Mouse (Mus musculus): Measurements from ENCODE around the gene Hfe. TPM values are rescaled to one million over a fixed set of nuclear protein-coding genes. Genes with fewer than 3 reads are reported as not detected.
A peak's percentile ranks its signal among the peaks of the same experiment; 100 is the strongest.

Hfe gene
- polyA plus RNA-seq, 1 experiment from 2014 or later = 3.9 TPM

- peaks cover 7% of the 10 kb centered on the region; the same call in 1 of the 2 replicates for H3K4me1 ChIP-seq (ENCODE audit: control insufficient read depth, insufficient read depth, low read length)
- DNase-seq = no peak
- H3K27ac ChIP-seq (replicated peaks; ENCODE audit: low read depth, low read length) = no peak overlapping the region
- H3K4me3 ChIP-seq (replicated peaks; ENCODE audit: low read depth, low read length) = no peak overlapping the region
- no peak for ATAC-seq (ENCODE audit: low FRiP score, low TSS enrichment)
- no peaks in the 10 kb centered on the region for H3K27me3 ChIP-seq (ENCODE audit: control insufficient read depth, insufficient read depth, low read length)
- H3K4me2 ChIP-seq (ENCODE audit: low read length) = no peak overlapping the region
- whole genome bisulfite sequencing = 67% methylated on average over 3 of the region's 3 CpGs
- H3K9me3 ChIP-seq (ENCODE audit: control insufficient read depth, low read length) = no peaks in the 10 kb centered on the region
- no peak overlapping the region for H3K9ac ChIP-seq (replicated peaks; ENCODE audit: low read length)
- no peaks in the 10 kb centered on the region for H3K36me3 ChIP-seq (ENCODE audit: control insufficient read depth, insufficient read depth, low read length)
Observed at GRCm38 (mm10) chr13:23699767-23700166, 10.9 kb downstream of the Hfe start.

DNA sequence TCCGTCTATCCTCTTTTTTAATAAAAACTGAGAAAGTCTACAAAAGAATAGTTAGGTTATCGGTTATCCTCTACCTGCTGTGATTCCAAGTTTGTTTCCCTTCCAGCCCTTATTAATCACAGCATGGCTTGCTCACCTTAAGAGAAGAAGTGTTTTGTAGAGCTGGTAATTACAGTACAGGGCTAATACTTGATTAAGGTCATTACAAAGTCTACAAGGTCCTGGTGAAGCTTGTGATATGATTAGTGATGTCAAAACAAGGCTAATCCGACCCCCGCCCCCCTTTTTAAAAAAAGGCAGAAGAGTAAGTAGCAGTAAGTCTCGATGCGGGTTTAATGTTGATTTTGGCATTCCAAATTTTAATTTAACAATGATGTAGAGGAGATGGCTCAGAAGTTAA lies 11.7 kb downstream of the Hfe start:
- Histone ChIP-seq H3K9ac (replicated peaks; ENCODE audit: low read length) (no peak overlapping the region), H3K4me1 (ENCODE audit: control insufficient read depth, insufficient read depth, low read length) (peaks cover 7% of the 10 kb centered on the region; the same call in 1 of the 2 replicates), H3K27ac (replicated peaks; ENCODE audit: low read depth, low read length) (no peak overlapping the region), H3K9me3 (ENCODE audit: control insufficient read depth, low read length) (no peaks in the 10 kb centered on the region), H3K4me3 (replicated peaks; ENCODE audit: low read depth, low read length) (no peak overlapping the region), H3K4me2 (ENCODE audit: low read length) (peak overlapping the region; percentile 83), H3K27me3 (ENCODE audit: control insufficient read depth, insufficient read depth, low read length) (no peaks in the 10 kb centered on the region), H3K36me3 (ENCODE audit: control insufficient read depth, insufficient read depth, low read length) (no peaks in the 10 kb centered on the region)
- ATAC-seq (ENCODE audit: low FRiP score, low TSS enrichment) = no peak
- WGBS = 55% methylated on average over 6 of the region's 6 CpGs
- no peak for DNase-seq

DNA sequence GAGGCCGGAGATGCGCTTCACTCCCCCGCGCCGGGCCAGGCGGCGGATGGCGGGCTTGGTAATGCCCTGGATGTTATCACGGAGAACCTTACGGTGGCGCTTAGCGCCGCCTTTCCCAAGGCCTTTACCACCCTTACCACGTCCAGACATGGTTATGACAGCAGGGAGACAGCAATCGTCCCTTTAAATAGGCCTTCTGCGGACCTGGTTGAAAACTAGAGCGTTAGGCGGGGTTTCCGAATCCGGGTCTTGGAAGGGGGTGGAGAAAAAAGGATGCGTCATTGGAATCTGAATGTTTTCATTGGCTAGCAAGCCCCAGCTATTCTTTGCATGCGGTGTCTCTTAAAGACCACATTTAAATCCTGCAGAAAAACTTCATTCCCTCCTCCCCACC lies 12.4 kb downstream of the Hfe start, which contains the start of gene Hist1h4c:
Gene Hist1h4c (minus strand): TSS at position 155 of the 394 bp plus-strand sequence.
- under 1% methylated on average over 21 of the region's 22 CpGs for WGBS
- Histone ChIP-seq H3K4me3 (replicated peaks; ENCODE audit: low read depth, low read length) (peak within 1 kb of the TSS; percentile 42), H3K27ac (replicated peaks; ENCODE audit: low read depth, low read length) (peak within 1 kb of the TSS; percentile 84), H3K36me3 (ENCODE audit: control insufficient read depth, insufficient read depth, low read length) (no peaks in the 10 kb centered on the region), H3K9ac (replicated peaks; ENCODE audit: low read length) (peak within 1 kb of the TSS; percentile 55), H3K9me3 (ENCODE audit: control insufficient read depth, low read length) (no peaks in the 10 kb centered on the region), H3K4me1 (ENCODE audit: control insufficient read depth, insufficient read depth, low read length) (peaks cover 7% of the 10 kb centered on the region; the same call in 1 of the 2 replicates), H3K27me3 (ENCODE audit: control insufficient read depth, insufficient read depth, low read length) (no peaks in the 10 kb centered on the region), H3K4me2 (ENCODE audit: low read length) (peak within 1 kb of the TSS; percentile 83)
- peak; percentile 99 for DNase-seq
- ATAC-seq (ENCODE audit: low FRiP score, low TSS enrichment) = peak; percentile 95

DNA sequence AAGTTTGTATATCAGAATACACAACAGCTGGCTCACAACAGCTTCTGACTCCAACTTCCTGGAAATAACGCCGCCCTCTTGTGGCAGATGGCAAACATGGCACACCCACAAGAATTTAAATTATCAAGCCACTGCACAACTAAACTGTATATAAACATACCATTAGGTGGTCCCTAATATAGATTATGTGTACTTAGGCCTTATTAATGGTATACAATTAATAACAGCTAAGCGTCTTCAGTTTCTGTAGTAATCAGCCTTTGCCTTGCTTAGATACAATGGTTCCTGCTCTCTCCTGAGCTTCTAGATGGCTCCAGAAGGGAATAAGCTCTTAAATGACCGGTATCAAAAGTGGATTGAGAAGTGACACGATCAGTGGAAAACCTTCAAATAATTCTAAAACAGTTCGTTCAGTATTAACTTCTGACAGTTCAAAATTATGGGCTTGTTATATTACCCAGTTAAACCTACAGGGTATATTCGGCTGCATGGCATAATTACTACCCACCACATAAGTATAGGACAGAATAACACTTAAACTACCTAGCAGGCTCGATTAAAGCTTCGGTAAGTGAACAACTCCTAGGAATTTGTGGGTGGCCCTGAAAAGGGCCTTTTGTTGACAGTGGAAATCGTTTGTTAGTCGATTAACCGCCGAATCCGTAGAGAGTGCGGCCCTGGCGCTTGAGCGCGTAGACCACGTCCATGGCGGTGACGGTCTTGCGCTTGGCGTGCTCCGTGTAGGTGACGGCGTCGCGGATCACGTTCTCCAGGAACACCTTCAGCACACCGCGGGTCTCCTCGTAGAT lies 13.0 kb downstream of the Hfe start:
- H3K9ac ChIP-seq (replicated peaks; ENCODE audit: low read length) = peak overlapping the region; percentile 55

DNA sequence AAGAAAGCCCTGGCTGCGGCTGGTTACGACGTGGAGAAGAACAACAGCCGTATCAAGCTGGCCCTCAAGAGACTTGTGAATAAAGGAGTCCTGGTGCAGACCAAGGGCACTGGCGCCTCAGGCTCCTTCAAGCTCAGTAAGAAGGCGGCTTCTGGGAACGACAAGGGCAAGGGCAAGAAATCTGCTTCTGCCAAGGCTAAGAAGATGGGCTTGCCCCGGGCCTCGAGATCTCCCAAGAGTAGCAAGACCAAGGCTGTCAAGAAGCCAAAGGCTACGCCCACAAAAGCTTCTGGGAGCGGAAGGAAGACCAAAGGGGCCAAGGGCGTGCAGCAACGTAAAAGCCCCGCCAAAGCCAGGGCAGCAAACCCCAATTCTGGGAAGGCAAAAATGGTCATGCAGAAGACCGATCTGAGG lies 14.6 kb downstream of the Hfe start:
- H3K9ac ChIP-seq (replicated peaks; ENCODE audit: low read length) = no peak overlapping the region
- ATAC-seq (ENCODE audit: low FRiP score, low TSS enrichment) = no peak
- peaks cover 7% of the 10 kb centered on the region; the same call in 1 of the 2 replicates for H3K4me1 ChIP-seq (ENCODE audit: control insufficient read depth, insufficient read depth, low read length)
- no peaks in the 10 kb centered on the region for H3K27me3 ChIP-seq (ENCODE audit: control insufficient read depth, insufficient read depth, low read length)
- WGBS = 58% methylated on average over 15 of the region's 15 CpGs
- no peak for DNase-seq
- H3K36me3 ChIP-seq (ENCODE audit: control insufficient read depth, insufficient read depth, low read length) = no peaks in the 10 kb centered on the region
- H3K4me3 ChIP-seq (replicated peaks; ENCODE audit: low read depth, low read length) = no peak overlapping the region
- H3K9me3 ChIP-seq (ENCODE audit: control insufficient read depth, low read length) = no peaks in the 10 kb centered on the region
- no peak overlapping the region for H3K4me2 ChIP-seq (ENCODE audit: low read length)
- no peak overlapping the region for H3K27ac ChIP-seq (replicated peaks; ENCODE audit: low read depth, low read length)

More for the DNA sequence above, 13.0 kb downstream of the Hfe start:
- Histone ChIP-seq H3K36me3 (ENCODE audit: control insufficient read depth, insufficient read depth, low read length) (no peaks in the 10 kb centered on the region), H3K4me2 (ENCODE audit: low read length) (peak overlapping the region; percentile 83), H3K27ac (replicated peaks; ENCODE audit: low read depth, low read length) (peak overlapping the region; percentile 84), H3K27me3 (ENCODE audit: control insufficient read depth, insufficient read depth, low read length) (no peaks in the 10 kb centered on the region), H3K4me3 (replicated peaks; ENCODE audit: low read depth, low read length) (peak overlapping the region; percentile 42), H3K9me3 (ENCODE audit: control insufficient read depth, low read length) (no peaks in the 10 kb centered on the region), H3K4me1 (ENCODE audit: control insufficient read depth, insufficient read depth, low read length) (peaks cover 7% of the 10 kb centered on the region; the same call in 1 of the 2 replicates)
- WGBS = under 1% methylated on average over 23 of the region's 32 CpGs
- peak; percentile 83 for DNase-seq
- peak; percentile 84 for ATAC-seq (ENCODE audit: low FRiP score, low TSS enrichment)

- Histone ChIP-seq H3K4me1 (ENCODE audit: control insufficient read depth, insufficient read depth, low read length) (peaks cover 7% of the 10 kb centered on the region; the same call in 1 of the 2 replicates), H3K27ac (replicated peaks; ENCODE audit: low read depth, low read length) (no peak within 1 kb of the TSS), H3K9me3 (ENCODE audit: control insufficient read depth, low read length) (no peaks in the 10 kb centered on the region), H3K4me2 (ENCODE audit: low read length) (no peak within 1 kb of the TSS), H3K27me3 (ENCODE audit: control insufficient read depth, insufficient read depth, low read length) (no peaks in the 10 kb centered on the region), H3K36me3 (ENCODE audit: control insufficient read depth, insufficient read depth, low read length) (no peaks in the 10 kb centered on the region), H3K4me3 (replicated peaks; ENCODE audit: low read depth, low read length) (no peak within 1 kb of the TSS), H3K9ac (replicated peaks; ENCODE audit: low read length) (no peak within 1 kb of the TSS)
- WGBS = 55% methylated on average over 13 of the region's 13 CpGs
- no peak for ATAC-seq (ENCODE audit: low FRiP score, low TSS enrichment)
- DNase-seq = no peak
Observed at GRCm38 (mm10) chr13:23695514-23695913, 15.1 kb downstream of the Hfe start, which contains the start of gene Hist1h1t. Hist1h1t (plus strand) TSS chr13:23695814.

DNA sequence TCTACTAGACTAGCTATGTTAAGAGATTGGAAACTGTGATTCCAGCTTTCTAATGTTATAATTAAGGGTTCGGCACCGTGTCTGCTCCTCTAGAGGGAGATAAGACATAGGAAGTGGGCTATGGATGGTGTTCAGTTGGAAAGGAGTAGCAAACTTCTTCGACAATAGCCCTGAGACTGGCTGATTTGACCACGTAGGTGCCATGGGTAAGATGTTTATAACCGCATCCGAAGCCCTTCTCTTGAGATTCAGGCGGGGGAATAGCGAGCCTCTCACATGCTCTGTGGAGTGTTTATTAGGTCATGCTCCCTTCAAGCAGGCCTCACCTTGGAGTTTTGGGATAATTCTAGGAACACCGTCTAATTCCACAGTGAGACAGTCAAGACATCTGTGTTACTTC lies 15.7 kb downstream of the Hfe start:
- DNase-seq (no peak), ATAC-seq (ENCODE audit: low FRiP score, low TSS enrichment) (no peak)
- Histone ChIP-seq H3K4me2 (ENCODE audit: low read length) (no peak overlapping the region), H3K27ac (replicated peaks; ENCODE audit: low read depth, low read length) (no peak overlapping the region), H3K27me3 (ENCODE audit: control insufficient read depth, insufficient read depth, low read length) (no peaks in the 10 kb centered on the region), H3K9ac (replicated peaks; ENCODE audit: low read length) (no peak overlapping the region), H3K4me3 (replicated peaks; ENCODE audit: low read depth, low read length) (no peak overlapping the region), H3K4me1 (ENCODE audit: control insufficient read depth, insufficient read depth, low read length) (peaks cover 7% of the 10 kb centered on the region; the same call in 1 of the 2 replicates), H3K36me3 (ENCODE audit: control insufficient read depth, insufficient read depth, low read length) (no peaks in the 10 kb centered on the region), H3K9me3 (ENCODE audit: control insufficient read depth, low read length) (no peaks in the 10 kb centered on the region)
- 98% methylated on average over 9 of the region's 9 CpGs for WGBS

DNA sequence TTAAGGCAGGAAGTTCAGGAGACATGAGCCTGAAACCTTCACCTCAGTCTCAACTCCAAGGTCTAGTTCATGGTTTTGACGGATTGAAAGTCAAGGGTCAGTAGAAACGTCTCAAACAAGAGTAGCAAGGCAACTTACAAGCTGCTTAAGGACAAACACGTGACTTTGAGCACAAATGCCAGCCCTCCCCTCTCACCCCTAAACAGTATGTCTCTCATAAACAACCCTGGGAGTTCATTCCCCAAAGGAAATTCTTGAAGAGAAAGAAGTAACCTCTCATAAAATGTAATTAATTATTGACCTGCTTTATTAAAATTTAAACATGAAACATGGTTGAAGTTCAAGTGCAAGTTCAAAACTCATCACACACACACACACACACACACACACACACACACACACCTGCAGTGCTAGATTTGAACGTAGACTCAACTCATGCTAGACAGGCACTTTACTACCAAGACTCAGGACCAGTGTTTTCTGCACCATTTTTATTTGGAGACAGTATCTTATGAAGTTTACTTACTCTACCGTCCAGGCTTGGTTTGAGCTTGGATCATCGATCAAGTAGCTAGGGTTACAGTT lies 16.7 kb downstream of the Hfe start:
- H3K4me1 ChIP-seq (ENCODE audit: control insufficient read depth, insufficient read depth, low read length) = peaks cover 7% of the 10 kb centered on the region; the same call in 1 of the 2 replicates
- H3K27me3 ChIP-seq (ENCODE audit: control insufficient read depth, insufficient read depth, low read length) = no peaks in the 10 kb centered on the region
- H3K4me2 ChIP-seq (ENCODE audit: low read length) = no peak overlapping the region
- no peak overlapping the region for H3K4me3 ChIP-seq (replicated peaks; ENCODE audit: low read depth, low read length)
- no peak for ATAC-seq (ENCODE audit: low FRiP score, low TSS enrichment)
- no peaks in the 10 kb centered on the region for H3K36me3 ChIP-seq (ENCODE audit: control insufficient read depth, insufficient read depth, low read length)
- H3K9ac ChIP-seq (replicated peaks; ENCODE audit: low read length) = no peak overlapping the region
- no peak for DNase-seq
- no peaks in the 10 kb centered on the region for H3K9me3 ChIP-seq (ENCODE audit: control insufficient read depth, low read length)
- 88% methylated on average over 6 of the region's 6 CpGs for WGBS
- H3K27ac ChIP-seq (replicated peaks; ENCODE audit: low read depth, low read length) = no peak overlapping the region

Data from midbrain, embryonic 14.5 days (tissue).